ENCODE assay signal across 8 mouse cellular contexts in genomic region chr1:20889677-20890403, GRCm38 (mm10). TPM values are rescaled to one million over a fixed set of nuclear protein-coding genes. Genes with fewer than 3 reads are reported as not detected.
A peak's percentile ranks its signal among the peaks of the same experiment; 100 is the strongest.
DNase-seq lines count a peak whose midpoint lies in the region; ATAC-seq lines count a peak whose summit lies in the region.

No protein-coding gene starts in this region.

- peak; percentile 33 for ATAC-seq in kidney, embryonic 15.5 days (replicated peaks; ENCODE audit: low FRiP score)
- ATAC-seq in hindbrain, embryonic 11.5 days (ENCODE audit: low FRiP score), result peak; percentile 49
- peak; percentile 51; the same call in 1 of the 2 replicates for ATAC-seq in midbrain, embryonic 13.5 days

- no peaks in the 10 kb centered on the region for H3K27me3 ChIP-seq in kidney, embryonic 15.5 days
- no peaks in the 10 kb centered on the region for H3K27me3 ChIP-seq in hindbrain, embryonic 11.5 days (ENCODE audit: control insufficient read depth, insufficient read depth, low read length)
- H3K27me3 ChIP-seq in midbrain, embryonic 13.5 days, result no peaks in the 10 kb centered on the region

- peak overlapping the region; percentile 69 for H3K4me3 ChIP-seq in kidney, embryonic 15.5 days (replicated peaks)
- peak overlapping the region; percentile 59 for H3K4me3 ChIP-seq in hindbrain, embryonic 11.5 days (ENCODE audit: low read depth, low read length)
- H3K4me3 ChIP-seq in midbrain, embryonic 13.5 days (replicated peaks), result peak overlapping the region; percentile 71

- WGBS in kidney, embryonic 15.5 days, result 27% methylated on average over 16 of the region's 16 CpGs
- WGBS in hindbrain, embryonic 11.5 days, result 20% methylated on average over 16 of the region's 16 CpGs
- 17% methylated on average over 16 of the region's 16 CpGs for WGBS in midbrain, embryonic 13.5 days

- no peak for DNase-seq in kidney, adult 8-10 months
- peak; percentile 55 for DNase-seq in cerebellum, adult 9-11 months
- no peak for DNase-seq in hindbrain, embryonic 11.5 days (ENCODE audit: low spot score)
- no peak for DNase-seq in left cerebral cortex, adult 11 months (ENCODE audit: low spot score)
- no peak for DNase-seq in yolk sac, embryonic 10.5 days (ENCODE audit: low spot score)
- no peak for DNase-seq in layer of hippocampus, adult 9-11 months

- H3K4me2 ChIP-seq in kidney, embryonic 15.5 days, result peak overlapping the region; percentile 90
- peak overlapping the region; percentile 65 for H3K4me2 ChIP-seq in hindbrain, embryonic 11.5 days (replicated peaks; ENCODE audit: low read depth, low read length)
- H3K4me2 ChIP-seq in midbrain, embryonic 13.5 days (replicated peaks), result peak overlapping the region; percentile 85

- no peaks in the 10 kb centered on the region for H3K9me3 ChIP-seq in kidney, embryonic 15.5 days (replicated peaks)
- no peaks in the 10 kb centered on the region for H3K9me3 ChIP-seq in hindbrain, embryonic 11.5 days (ENCODE audit: control insufficient read depth, low read length)
- H3K9me3 ChIP-seq in midbrain, embryonic 13.5 days, result no peaks in the 10 kb centered on the region

- H3K27ac ChIP-seq in kidney, embryonic 15.5 days, result no peak overlapping the region
- peak overlapping the region; percentile 83 for H3K27ac ChIP-seq in hindbrain, embryonic 11.5 days (ENCODE audit: low read depth, low read length)
- peak overlapping the region; percentile 77 for H3K27ac ChIP-seq in midbrain, embryonic 13.5 days

- peak overlapping the region; percentile 24; the same call in 1 of the 2 replicates for H3K9ac ChIP-seq in kidney, embryonic 15.5 days
- H3K9ac ChIP-seq in hindbrain, embryonic 11.5 days (ENCODE audit: low read depth, low read length), result peak overlapping the region; percentile 69
- H3K9ac ChIP-seq in midbrain, embryonic 13.5 days (replicated peaks), result peak overlapping the region; percentile 78

- H3K4me1 ChIP-seq in kidney, embryonic 15.5 days, result peaks cover 7% of the 10 kb centered on the region; the same call in 1 of the 2 replicates
- H3K4me1 ChIP-seq in hindbrain, embryonic 11.5 days (replicated peaks; ENCODE audit: control insufficient read depth, insufficient read depth, low read length), result no peaks in the 10 kb centered on the region
- H3K4me1 ChIP-seq in midbrain, embryonic 13.5 days (replicated peaks), result peaks cover 16% of the 10 kb centered on the region

- no peaks in the 10 kb centered on the region for H3K36me3 ChIP-seq in kidney, embryonic 15.5 days
- no peaks in the 10 kb centered on the region for H3K36me3 ChIP-seq in hindbrain, embryonic 11.5 days (ENCODE audit: control insufficient read depth, insufficient read depth, low read length)
- H3K36me3 ChIP-seq in midbrain, embryonic 13.5 days, result no peaks in the 10 kb centered on the region

RNA-seq across cellular contexts. Expression of gene Paqr8, which starts 0.6 kb away (rescaled TPM):
- 3.9 and 4.3 TPM in 2 replicates for polyA plus RNA-seq in kidney, embryonic 15.5 days (2015; fragmentation: Nextera tagmentation; extraction: Ambion mirVana)
- polyA plus RNA-seq in hindbrain, embryonic 11.5 days (2014; fragmentation: Nextera tagmentation; extraction: Ambion mirVana), result 10.0 and 11.9 TPM in 2 replicates
- 12.5 and 13.4 TPM in 2 replicates for polyA plus RNA-seq in midbrain, embryonic 13.5 days (2015; fragmentation: Nextera tagmentation; extraction: Ambion mirVana)

Comparison
In these comparisons a context has a peak if more than half of its experiments do, and no peak if none do; other contexts are left out.
1. H3K9ac ChIP-seq: peak in every context shown above with its lines; median percentile 78 in midbrain, embryonic 13.5 days; 69 in hindbrain, embryonic 11.5 days; 24 in kidney, embryonic 15.5 days.